ENCODE assay signal across 16 mouse cellular contexts in genomic region chr1:24719621-24720020, GRCm38 (mm10). TPM values are rescaled to one million over a fixed set of nuclear protein-coding genes. Genes with fewer than 3 reads are reported as not detected.
DNase-seq lines count a peak whose midpoint lies in the region; ATAC-seq and TF ChIP-seq lines count a peak whose summit lies in the region.
"Had no signal": no experiment of that assay in that cellular context is flagged by ENCODE, and none has a peak within 500 bp of the region (broad histone marks: within the 10 kb centered on the region; RNA-seq: fewer than 3 reads in every experiment).

No protein-coding gene starts in this region.

- H3K36me3 ChIP-seq in heart, adult 2 months (ENCODE audit: control insufficient read depth, insufficient read depth, low read length): no peaks in the 10 kb centered on the region; the same call in 1 of the 2 replicates
- peaks cover 31% of the 10 kb centered on the region for H3K36me3 ChIP-seq in heart, embryonic 10.5 days
- H3K36me3 ChIP-seq in lung, postnatal 0 days (ENCODE audit: insufficient read depth, low read length): no peaks in the 10 kb centered on the region
- peaks cover 41% of the 10 kb centered on the region for H3K36me3 ChIP-seq in G1E (replicated peaks)

- no peak for ATAC-seq in lung, postnatal 0 days
- peak; percentile 45; the same call in 1 of the 2 replicates for ATAC-seq in G1E (ENCODE audit: extremely low read depth, insufficient number of reproducible peaks, low FRiP score, poor library complexity, severe bottlenecking)
- ATAC-seq: activated CD4-positive, CD25-positive, alpha-beta regulatory T cell, adult 4 months had no signal

- H3K9ac ChIP-seq in heart, adult 2 months (ENCODE audit: low read depth, low read length): no peak overlapping the region
- H3K9ac ChIP-seq in lung, postnatal 0 days (replicated peaks; ENCODE audit: low read depth): no peak overlapping the region
- H3K9ac ChIP-seq: embryonic facial prominence, embryonic 15.5 days; liver, embryonic 13.5 days had no signal

- no peaks in the 10 kb centered on the region for H3K27me3 ChIP-seq in heart, adult 2 months (ENCODE audit: control insufficient read depth, insufficient read depth, low read length)
- H3K27me3 ChIP-seq in heart, embryonic 10.5 days (ENCODE audit: insufficient read depth, poor library complexity, severe bottlenecking): no peaks in the 10 kb centered on the region
- H3K27me3 ChIP-seq in lung, postnatal 0 days (replicated peaks; ENCODE audit: insufficient read depth, low read length): no peaks in the 10 kb centered on the region
- no peaks in the 10 kb centered on the region for H3K27me3 ChIP-seq in G1E (ENCODE audit: insufficient read depth, low read length)
- H3K27me3 ChIP-seq: embryonic facial prominence, embryonic 15.5 days; liver, embryonic 13.5 days had no signal

- peaks cover 4% of the 10 kb centered on the region; the same call in 1 of the 2 replicates for H3K9me3 ChIP-seq in heart, embryonic 10.5 days
- H3K9me3 ChIP-seq in lung, postnatal 0 days (ENCODE audit: low read length): no peaks in the 10 kb centered on the region
- peaks cover 4% of the 10 kb centered on the region for H3K9me3 ChIP-seq in G1E (replicated peaks)
- H3K9me3 ChIP-seq: embryonic facial prominence, embryonic 15.5 days had no signal

- intact Hi-C loops in heart, adult 2 months (cut with DNase I): no loop called here

- no peak for TF ChIP-seq POLR2A in heart, adult 2 months (IDR thresholded peaks at IDR 0.05; ENCODE audit: insufficient read depth, low read depth, low read length)
- no peak for TF ChIP-seq POLR2A in lung, adult 2 months (IDR thresholded peaks at IDR 0.05; ENCODE audit: borderline replicate concordance, extremely low read depth, low read depth, low read length)

- no peak for DNase-seq in heart, adult 2 months
- DNase-seq in heart, embryonic 10.5 days (ENCODE audit: low spot score): no peak
- peak; percentile 46 for DNase-seq in lung, postnatal 0 days (ENCODE audit: low spot score)
- DNase-seq in lung, adult 2 months: no peak
- peak; percentile 4 for DNase-seq in G1E (ENCODE audit: low spot score)
- peak; percentile 18 for DNase-seq in induced T-regulatory cell, adult 2 months (ENCODE audit: low read depth)
- no peak for DNase-seq in thymus, postnatal 4 days
- no peak for DNase-seq in thymus, postnatal 0 days (ENCODE audit: low spot score)
- DNase-seq: cerebellum, adult 8-10 months; heart, postnatal 36 days; kidney, adult 11 months; liver, embryonic 13.5 days; lung, postnatal 4 days; right cerebral cortex, postnatal 4 days had no signal

- no peak for TF ChIP-seq EP300 in heart, adult 2 months (IDR thresholded peaks at IDR 0.05; ENCODE audit: insufficient read depth, low read depth, low read length)
- TF ChIP-seq EP300 in lung, postnatal 0 days (IDR thresholded peaks at IDR 0.05): no peak

- H3K27ac ChIP-seq in heart, adult 2 months: no peak overlapping the region
- H3K27ac ChIP-seq in heart, embryonic 10.5 days: no peak overlapping the region
- H3K27ac ChIP-seq in lung, postnatal 0 days (ENCODE audit: low read length): no peak overlapping the region
- H3K27ac ChIP-seq: embryonic facial prominence, embryonic 15.5 days; liver, embryonic 13.5 days had no signal

- no peak overlapping the region for H3K4me3 ChIP-seq in heart, adult 2 months
- no peak overlapping the region for H3K4me3 ChIP-seq in heart, embryonic 10.5 days
- no peak overlapping the region for H3K4me3 ChIP-seq in lung, postnatal 0 days (ENCODE audit: low read depth, low read length)
- no peak overlapping the region for H3K4me3 ChIP-seq in lung, adult 2 months (replicated peaks; ENCODE audit: extremely low read depth, low read depth, low read length)
- H3K4me3 ChIP-seq in G1E (ENCODE audit: low read depth, low read length): no peak overlapping the region
- H3K4me3 ChIP-seq: embryonic facial prominence, embryonic 15.5 days; liver, embryonic 13.5 days had no signal

- no peak overlapping the region for H3K4me2 ChIP-seq in lung, postnatal 0 days (replicated peaks; ENCODE audit: low read depth, low read length)
- H3K4me2 ChIP-seq: embryonic facial prominence, embryonic 15.5 days; liver, embryonic 13.5 days had no signal

- no peaks in the 10 kb centered on the region for H3K4me1 ChIP-seq in heart, adult 2 months (ENCODE audit: control insufficient read depth, insufficient read depth, low read length)
- no peaks in the 10 kb centered on the region for H3K4me1 ChIP-seq in heart, embryonic 10.5 days
- no peaks in the 10 kb centered on the region for H3K4me1 ChIP-seq in lung, postnatal 0 days (ENCODE audit: insufficient read depth, low read depth, low read length)
- no peaks in the 10 kb centered on the region for H3K4me1 ChIP-seq in lung, adult 2 months (ENCODE audit: control insufficient read depth, insufficient read depth, low read length)
- H3K4me1 ChIP-seq in G1E (ENCODE audit: insufficient read depth, low read depth, low read length): no peaks in the 10 kb centered on the region
- H3K4me1 ChIP-seq: embryonic facial prominence, embryonic 15.5 days; liver, embryonic 13.5 days had no signal

- WGBS in heart, adult 2 months: 62% methylated on average over 3 of the region's 3 CpGs
- whole genome bisulfite sequencing in heart, embryonic 10.5 days: 63% methylated on average over 3 of the region's 3 CpGs
- WGBS in lung, postnatal 0 days: 37% methylated on average over 3 of the region's 3 CpGs
- 51% methylated on average over 3 of the region's 3 CpGs for WGBS in lung, adult 2 months

- peak; percentile 70 for TF ChIP-seq CTCF in heart, adult 2 months (IDR thresholded peaks at IDR 0.05)
- TF ChIP-seq CTCF in lung, postnatal 0 days (IDR thresholded peaks at IDR 0.05): peak; percentile 47
- no peak for TF ChIP-seq CTCF in lung, adult 2 months (IDR thresholded peaks at IDR 0.05; ENCODE audit: insufficient read depth, low read length)
- TF ChIP-seq CTCF in G1E (IDR thresholded peaks at IDR 0.05; ENCODE audit: low read depth, low read length): no peak

- H3K79me2 ChIP-seq in heart, adult 2 months (replicated peaks; ENCODE audit: control insufficient read depth, insufficient read depth, low read length): no peaks in the 10 kb centered on the region

RNA-seq across cellular contexts. Expression of gene Lmbrd1, which starts 41.2 kb away (rescaled TPM):
- 10 to 100 TPM; 39.7 to 49.0 TPM for total RNA-seq in heart, adult 2 months (2021)
- 26.0 and 36.8 TPM in 2 replicates for polyA plus RNA-seq in heart, adult 2 months (2012; rRNA removed)
- polyA plus RNA-seq in heart, embryonic 10.5 days (2016; fragmentation: Nextera tagmentation; extraction: Ambion mirVana): 21.1 and 23.2 TPM in 2 replicates
- 45.0 and 51.6 TPM in 2 replicates for polyA plus RNA-seq in lung, postnatal 0 days (2015; fragmentation: Nextera tagmentation; extraction: Ambion mirVana)
- 16.7 and 34.1 TPM in 2 replicates for polyA plus RNA-seq in lung, adult 2 months (2012; rRNA removed)
- total RNA-seq in G1E (2014; fragmentation: Nextera tagmentation) (80.6 and 139 TPM in 2 replicates), G1E (2017) (46.5 and 48.3 TPM in 2 replicates)
- 5.0 and 5.9 TPM in 2 replicates for polyA plus RNA-seq in G1E (2012)
- 40.3 and 42.3 TPM in 2 replicates for polyA plus RNA-seq in thymus, postnatal 0 days (2015; fragmentation: Nextera tagmentation; extraction: Ambion mirVana)

Comparison
In these comparisons a context has a peak if more than half of its experiments do, and no peak if none do; other contexts are left out.
1. DNase-seq: peak in lung, postnatal 0 days (single experiment), G1E (single experiment) and induced T-regulatory cell, adult 2 months (single experiment); none in heart, adult 2 months (0 of 2), heart, embryonic 10.5 days (single experiment), lung, adult 2 months (single experiment), thymus, postnatal 4 days (single experiment) and thymus, postnatal 0 days (single experiment).
2. CTCF ChIP-seq: peak in heart, adult 2 months (single experiment) and lung, postnatal 0 days (single experiment); none in lung, adult 2 months (single experiment) and G1E (single experiment).